Comparison of ENCODE assay signal across 12 mouse cellular contexts in genomic region chr10:25426814-25427213, GRCm38 (mm10).
A peak's percentile ranks its signal among the peaks of the same experiment; 100 is the strongest.
DNase-seq lines count a peak whose midpoint lies in the region; ATAC-seq and TF ChIP-seq lines count a peak whose summit lies in the region.
"Had no signal": no experiment of that assay in that cellular context is flagged by ENCODE, and none has a peak within 500 bp of the region (broad histone marks: within the 10 kb centered on the region; RNA-seq: fewer than 3 reads in every experiment).

No protein-coding gene starts in this region.

- no peak overlapping the region for H3K9ac ChIP-seq in liver, adult 2 months (ENCODE audit: low read depth, low read length)
- peak overlapping the region; percentile 34 for H3K9ac ChIP-seq in heart, embryonic 16.5 days (ENCODE audit: low read length)

- DNase-seq in gastrocnemius, adult 2 months: no peak
- DNase-seq in gastrocnemius, postnatal 25 days: no peak
- no peak for DNase-seq in liver, adult 2 months (ENCODE audit: extremely low read depth, low read depth, low spot score)
- DNase-seq in liver: no peak
- DNase-seq in lung, postnatal 10 days: peak; percentile 21
- no peak for DNase-seq in ovary, adult 18-20 months (ENCODE audit: low spot score)
- no peak for DNase-seq in retina, embryonic 14.5 days (ENCODE audit: low spot score)
- DNase-seq: adrenal gland, postnatal 36 days; cerebellum, adult 9-11 months; kidney, postnatal 25 days had no signal

- intact Hi-C loops in gastrocnemius, adult 2 months (cut with DNase I): no loop called here

- WGBS in liver, adult 2 months: 57% methylated on average over 4 of the region's 4 CpGs
- WGBS in heart, embryonic 16.5 days: 27% methylated on average over 4 of the region's 4 CpGs

- no peak for TF ChIP-seq CTCF in gastrocnemius, adult 2 months (IDR thresholded peaks at IDR 0.05)
- TF ChIP-seq CTCF in liver, adult 2 months (IDR thresholded peaks at IDR 0.05; ENCODE audit: low read depth, low read length): no peak

- no peak overlapping the region; the same call in none of the 2 replicates for H3K4me2 ChIP-seq in heart, embryonic 16.5 days (ENCODE audit: low read depth, low read length)

- peak overlapping the region; percentile 70 for H3K27ac ChIP-seq in gastrocnemius, adult 2 months
- 0 out of 2 replicates have a peak overlapping the region, but pooled peaks have one; percentile 57 for H3K27ac ChIP-seq in liver, adult 2 months (replicated peaks; ENCODE audit: insufficient read depth, low read depth, low read length)
- peak overlapping the region; percentile 81 for H3K27ac ChIP-seq in heart, embryonic 16.5 days (ENCODE audit: low read length)

- no peaks in the 10 kb centered on the region for H3K9me3 ChIP-seq in heart, embryonic 16.5 days (replicated peaks; ENCODE audit: control insufficient read depth, low read length)

- no peaks in the 10 kb centered on the region for H3K36me3 ChIP-seq in liver, adult 2 months (ENCODE audit: control insufficient read depth, insufficient read depth, low read length)
- H3K36me3 ChIP-seq in heart, embryonic 16.5 days (ENCODE audit: control insufficient read depth, insufficient read depth): no peaks in the 10 kb centered on the region

- peaks cover 2% of the 10 kb centered on the region for H3K4me1 ChIP-seq in liver, adult 2 months (ENCODE audit: control insufficient read depth, insufficient read depth, low read length)
- H3K4me1 ChIP-seq in heart, embryonic 16.5 days (ENCODE audit: control insufficient read depth, insufficient read depth, low read length): peaks cover 47% of the 10 kb centered on the region

- no peak for ATAC-seq in heart, embryonic 16.5 days (replicated peaks; ENCODE audit: extremely low read depth, insufficient read depth, low FRiP score)
- ATAC-seq: Patski had no signal

- no peaks in the 10 kb centered on the region for H3K27me3 ChIP-seq in liver, adult 2 months (ENCODE audit: control insufficient read depth, insufficient read depth, low read length)
- H3K27me3 ChIP-seq in heart, embryonic 16.5 days (ENCODE audit: control insufficient read depth, insufficient read depth, low read length): no peaks in the 10 kb centered on the region
- H3K27me3 ChIP-seq: Patski had no signal

- TF ChIP-seq POLR2A in liver, adult 2 months (IDR thresholded peaks at IDR 0.05; ENCODE audit: extremely low read depth, insufficient read depth, low read length): no peak

- H3K79me2 ChIP-seq in liver, adult 2 months (ENCODE audit: control insufficient read depth, insufficient read depth, low read length): no peaks in the 10 kb centered on the region; the same call in 1 of the 2 replicates

- H3K4me3 ChIP-seq in gastrocnemius, adult 2 months: no peak overlapping the region
- no peak overlapping the region for H3K4me3 ChIP-seq in liver, adult 2 months (ENCODE audit: insufficient read depth, low read depth, low read length)
- H3K4me3 ChIP-seq in heart, embryonic 16.5 days (ENCODE audit: low read length): no peak overlapping the region
